ENCODE assay signal across 19 mouse cellular contexts in the genomic region with DNA sequence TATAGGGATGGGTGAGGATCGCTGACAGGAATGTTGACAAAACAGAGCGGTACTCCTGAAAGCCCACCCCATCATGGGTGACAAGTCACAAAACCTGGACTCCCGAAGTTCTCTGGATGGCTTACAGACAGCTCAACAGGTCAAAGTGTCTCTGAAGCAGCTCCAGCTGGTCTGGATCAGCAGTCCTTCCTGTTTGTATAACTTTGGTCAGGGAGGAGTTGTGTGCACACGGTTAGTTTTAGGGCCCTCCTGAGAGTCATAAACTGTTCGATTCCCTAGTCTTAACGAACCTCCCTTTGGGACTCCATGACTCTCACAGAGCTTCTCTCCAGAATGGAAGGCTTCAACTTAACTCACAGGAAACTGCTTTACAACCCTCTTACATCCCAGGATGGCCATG.
A peak's percentile ranks its signal among the peaks of the same experiment; 100 is the strongest.
DNase-seq lines count a peak whose midpoint lies in the region; ATAC-seq lines count a peak whose summit lies in the region.
"Had no signal": no experiment of that assay in that cellular context is flagged by ENCODE, and none has a peak within 500 bp of the region (broad histone marks: within the 10 kb centered on the region; RNA-seq: fewer than 3 reads in every experiment).

No protein-coding gene starts in this region.

- no peak overlapping the region for H3K4me3 ChIP-seq in heart, embryonic 10.5 days
- H3K4me3 ChIP-seq in kidney, embryonic 15.5 days (replicated peaks) = no peak overlapping the region
- no peak overlapping the region for H3K4me3 ChIP-seq in midbrain, embryonic 13.5 days (replicated peaks)
- H3K4me3 ChIP-seq: embryonic facial prominence, embryonic 13.5 days; forebrain, embryonic 13.5 days; gastrocnemius, adult 2 months; hindbrain, embryonic 12.5 days had no signal

- H3K27ac ChIP-seq in heart, embryonic 10.5 days = 0 out of 2 replicates have a peak overlapping the region, but pooled peaks have one; percentile 22
- H3K27ac ChIP-seq in kidney, embryonic 15.5 days = peak overlapping the region; percentile 27; the same call in 1 of the 2 replicates
- no peak overlapping the region for H3K27ac ChIP-seq in midbrain, embryonic 13.5 days
- H3K27ac ChIP-seq: embryonic facial prominence, embryonic 13.5 days; forebrain, embryonic 13.5 days; gastrocnemius, adult 2 months; hindbrain, embryonic 12.5 days had no signal

- no peak overlapping the region for H3K4me2 ChIP-seq in kidney, embryonic 15.5 days
- no peak overlapping the region for H3K4me2 ChIP-seq in midbrain, embryonic 13.5 days (replicated peaks)
- H3K4me2 ChIP-seq: embryonic facial prominence, embryonic 13.5 days; forebrain, embryonic 13.5 days; hindbrain, embryonic 12.5 days had no signal

- H3K9me3 ChIP-seq in heart, embryonic 10.5 days = no peaks in the 10 kb centered on the region
- H3K9me3 ChIP-seq in kidney, embryonic 15.5 days (replicated peaks) = no peaks in the 10 kb centered on the region
- peaks cover 4% of the 10 kb centered on the region; the same call in 1 of the 2 replicates for H3K9me3 ChIP-seq in midbrain, embryonic 13.5 days
- H3K9me3 ChIP-seq: embryonic facial prominence, embryonic 13.5 days; forebrain, embryonic 13.5 days; hindbrain, embryonic 12.5 days had no signal

- peak; percentile 81 for ATAC-seq in kidney, embryonic 15.5 days (replicated peaks; ENCODE audit: low FRiP score)
- no peak for ATAC-seq in midbrain, embryonic 13.5 days
- ATAC-seq: forebrain, embryonic 13.5 days; forebrain, postnatal 0 days had no signal

- peaks cover 20% of the 10 kb centered on the region for H3K4me1 ChIP-seq in heart, embryonic 10.5 days
- peaks cover 21% of the 10 kb centered on the region for H3K4me1 ChIP-seq in kidney, embryonic 15.5 days
- H3K4me1 ChIP-seq in midbrain, embryonic 13.5 days (replicated peaks) = no peaks in the 10 kb centered on the region
- H3K4me1 ChIP-seq: embryonic facial prominence, embryonic 13.5 days; forebrain, embryonic 13.5 days had no signal

- DNase-seq in heart, embryonic 10.5 days (ENCODE audit: low spot score) = no peak
- no peak for DNase-seq in heart, adult 8-10 months (ENCODE audit: low spot score)
- no peak for DNase-seq in kidney, postnatal 36 days
- peak; percentile 14 for DNase-seq in forelimb bud, embryonic 11.5 days (ENCODE audit: low read depth, low spot score)
- peak; percentile 5 for DNase-seq in yolk sac, embryonic 10.5 days (ENCODE audit: low spot score)
- DNase-seq: adrenal gland, postnatal 10 days; cerebellum, adult 11 months; cerebellum, adult 8-10 months; cerebellum, postnatal 14 days; forebrain, postnatal 0 days; gastrocnemius, adult 2 months; gastrocnemius, postnatal 25 days; heart, postnatal 10 days; heart, postnatal 4 days had no signal

- H3K27me3 ChIP-seq in heart, embryonic 10.5 days (ENCODE audit: insufficient read depth, poor library complexity, severe bottlenecking) = no peaks in the 10 kb centered on the region
- no peaks in the 10 kb centered on the region for H3K27me3 ChIP-seq in kidney, embryonic 15.5 days
- no peaks in the 10 kb centered on the region for H3K27me3 ChIP-seq in midbrain, embryonic 13.5 days
- H3K27me3 ChIP-seq: embryonic facial prominence, embryonic 13.5 days; forebrain, embryonic 13.5 days had no signal

- 75% methylated on average over 6 of the region's 6 CpGs for WGBS in heart, embryonic 10.5 days
- 22% methylated on average over 6 of the region's 6 CpGs for WGBS in kidney, embryonic 15.5 days
- 90% methylated on average over 6 of the region's 6 CpGs for WGBS in midbrain, embryonic 13.5 days

- no peaks in the 10 kb centered on the region for H3K36me3 ChIP-seq in heart, embryonic 10.5 days
- H3K36me3 ChIP-seq in kidney, embryonic 15.5 days = no peaks in the 10 kb centered on the region
- no peaks in the 10 kb centered on the region for H3K36me3 ChIP-seq in midbrain, embryonic 13.5 days
- H3K36me3 ChIP-seq: embryonic facial prominence, embryonic 13.5 days; hindbrain, embryonic 12.5 days had no signal

- no peak overlapping the region for H3K9ac ChIP-seq in kidney, embryonic 15.5 days
- H3K9ac ChIP-seq in midbrain, embryonic 13.5 days (replicated peaks) = no peak overlapping the region
- H3K9ac ChIP-seq: embryonic facial prominence, embryonic 13.5 days; forebrain, embryonic 13.5 days; forebrain, postnatal 0 days; hindbrain, embryonic 12.5 days had no signal

Comparison
In these comparisons a context has a peak if more than half of its experiments do, and no peak if none do; other contexts are left out.
1. DNase-seq: peak in forelimb bud, embryonic 11.5 days (single experiment) and yolk sac, embryonic 10.5 days (single experiment); none in heart, embryonic 10.5 days (single experiment), heart, adult 8-10 months (single experiment) and kidney, postnatal 36 days (0 of 2).